Mouse (Mus musculus) adrenal gland, adult (tissue): ENCODE data around the gene Galnt2.

ENCODE experiments used
- DNase-seq, 2 experiments: peaks; one replicate each; pipeline ENCODE4 v3.0.0; 2022 to 2023; ENCODE audit warnings: low spot score in 1 of 2; ENCODE audit not compliant: inconsistent age in 2 of 2

The Galnt2 gene

GRCm38 (mm10) chr8:124289481-124290050 is 58.4 kb downstream of the Galnt2 start:
- no peak for DNase-seq

DNA sequence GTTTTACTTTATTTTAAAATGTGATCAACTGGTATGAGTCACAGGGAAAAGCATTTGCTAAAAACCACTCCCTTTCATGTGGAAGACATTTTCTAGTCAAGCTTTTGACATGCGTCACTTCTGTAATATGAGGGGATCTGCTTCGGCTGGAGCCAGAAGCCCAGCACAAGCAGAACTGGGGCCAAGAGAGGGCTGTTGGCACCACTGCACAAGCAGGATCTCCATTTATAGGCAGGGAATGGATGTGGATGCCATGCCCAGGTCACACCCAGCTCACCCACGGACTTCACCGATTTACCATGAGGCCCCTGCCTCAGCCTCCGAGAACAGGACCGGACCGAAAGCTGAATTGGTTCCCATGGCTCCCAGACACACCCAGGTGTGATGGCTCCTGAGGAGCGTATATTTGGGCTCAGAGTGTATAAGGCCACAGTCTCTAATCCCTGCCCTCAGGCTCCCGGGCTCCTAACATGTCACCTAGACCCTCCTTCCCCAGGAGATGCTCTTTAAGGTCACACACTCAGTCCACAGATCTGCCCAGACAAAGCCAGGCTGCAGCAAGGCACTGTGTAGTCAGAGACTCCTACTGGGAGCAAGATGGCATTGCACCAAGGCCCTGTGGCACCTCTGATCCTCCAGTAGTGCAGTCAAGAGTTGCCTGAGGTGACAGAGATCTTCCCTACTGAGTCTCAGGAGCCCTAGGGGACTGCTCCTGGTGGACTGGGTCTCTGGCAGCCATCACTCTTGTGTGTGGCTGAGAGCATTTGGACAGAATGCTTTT is 59.9 kb downstream of the Galnt2 start:
- peak in 1 of 2 experiments; percentile 67 for DNase-seq

GRCm38 (mm10) chr8:124291693-124292092 is 60.5 kb downstream of the Galnt2 start:
- no peak for DNase-seq

DNA sequence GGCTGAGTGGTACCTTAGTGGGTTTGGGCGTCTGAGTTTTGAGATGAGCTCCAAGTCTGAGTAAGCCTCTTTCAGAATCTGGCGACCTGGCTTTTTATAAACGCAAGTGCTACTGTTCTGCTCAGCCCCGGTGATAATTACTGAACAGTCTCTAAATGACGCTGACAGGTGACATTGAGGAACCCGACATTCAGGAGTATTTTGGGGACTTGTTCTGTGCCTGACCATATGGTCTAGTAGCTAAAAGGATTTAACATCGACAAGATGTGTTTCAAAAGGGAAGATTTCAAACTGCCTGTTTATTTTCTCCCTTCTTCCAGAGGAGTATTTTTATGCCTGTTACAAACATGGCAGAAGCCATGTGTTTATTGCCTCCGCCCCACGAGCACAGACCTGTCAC is 61.8 kb downstream of the Galnt2 start:
- no peak for DNase-seq

DNA sequence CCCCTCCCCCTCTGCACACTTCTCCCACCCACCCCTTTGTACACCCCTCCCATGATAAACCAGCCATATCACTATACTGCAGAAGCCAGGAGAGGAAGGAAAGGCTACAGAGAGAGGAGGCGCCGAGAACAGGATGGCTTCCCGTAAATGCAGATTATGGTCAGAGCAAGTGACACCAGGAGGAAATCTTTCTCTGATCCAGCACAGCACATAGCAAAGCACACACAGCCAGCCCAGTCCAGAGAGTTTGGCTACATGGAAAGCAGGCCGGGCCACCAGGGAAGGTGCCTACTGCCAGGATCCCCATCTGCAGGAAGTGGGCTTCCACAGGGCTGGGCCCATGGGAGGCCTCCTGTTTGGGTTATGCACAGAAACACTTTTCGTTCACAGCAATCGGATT is 63.2 kb downstream of the Galnt2 start:
- DNase-seq = no peak

GRCm38 (mm10) chr8:124294900-124295299 is 63.7 kb downstream of the Galnt2 start:
- DNase-seq = peak in 1 of 2 experiments; percentile 57

- peak in 1 of 2 experiments; percentile 54 for DNase-seq
These were observed 64.2 kb downstream of the Galnt2 start for GRCm38 (mm10) chr8:124295357-124295756.

DNA sequence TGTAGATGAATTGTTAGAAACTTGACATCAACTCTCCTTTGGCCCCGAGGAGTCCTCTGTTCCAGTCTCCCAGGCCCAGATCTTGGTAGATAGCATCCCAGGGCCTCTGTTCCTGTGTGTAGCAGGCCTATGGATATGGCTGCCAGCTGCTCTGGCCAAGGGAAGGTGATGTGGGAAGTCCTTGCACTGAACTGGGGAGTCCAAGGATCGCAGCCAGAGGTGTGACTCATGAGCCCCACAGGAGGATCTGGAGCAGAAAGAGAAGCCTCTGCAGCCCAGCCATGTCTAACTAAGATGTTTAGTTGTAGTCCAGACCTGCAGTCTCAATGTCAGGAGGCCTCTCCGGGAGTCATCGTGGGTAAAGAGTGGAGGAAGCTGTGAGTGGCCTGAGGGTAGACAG is 70.3 kb downstream of the Galnt2 start:
- DNase-seq = peak; percentile 37 to 69

GRCm38 (mm10) chr8:124301935-124302555 is 70.9 kb downstream of the Galnt2 start:
- no peak for DNase-seq

GRCm38 (mm10) chr8:124303211-124303902 is 72.2 kb downstream of the Galnt2 start:
- no peak for DNase-seq

- DNase-seq = no peak
These were observed 73.0 kb downstream of the Galnt2 start for GRCm38 (mm10) chr8:124304141-124304540.

- no peak for DNase-seq
These were observed 75.4 kb downstream of the Galnt2 start for GRCm38 (mm10) chr8:124306574-124306973.

DNA sequence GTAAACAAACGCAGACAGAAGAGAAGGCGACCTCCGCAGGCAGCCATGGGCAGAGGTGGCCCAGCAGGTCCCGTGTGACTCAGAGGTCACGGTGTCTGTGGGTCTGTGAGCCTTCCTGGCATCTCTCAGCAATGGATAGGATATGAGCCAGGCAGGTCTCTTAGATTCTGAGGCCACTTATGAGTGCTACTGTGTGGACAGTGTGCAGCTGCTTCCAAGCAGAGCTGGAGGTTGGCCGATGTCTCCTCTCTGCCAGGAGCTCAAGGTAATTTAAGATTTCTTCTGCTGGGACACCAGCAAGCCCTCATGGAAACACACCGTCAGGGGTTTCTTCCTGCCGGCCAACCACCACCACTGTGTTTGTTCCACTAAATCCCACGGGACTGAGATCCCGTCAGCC is 76.5 kb downstream of the Galnt2 start:
- no peak for DNase-seq

- peak in 1 of 2 experiments; percentile 71 for DNase-seq
These were observed 79.3 kb downstream of the Galnt2 start for GRCm38 (mm10) chr8:124310509-124310908.

- no peak for DNase-seq
These were observed 79.9 kb downstream of the Galnt2 start for GRCm38 (mm10) chr8:124311111-124311510.

- no peak for DNase-seq
These were observed 80.5 kb downstream of the Galnt2 start for GRCm38 (mm10) chr8:124311723-124312122.

DNA sequence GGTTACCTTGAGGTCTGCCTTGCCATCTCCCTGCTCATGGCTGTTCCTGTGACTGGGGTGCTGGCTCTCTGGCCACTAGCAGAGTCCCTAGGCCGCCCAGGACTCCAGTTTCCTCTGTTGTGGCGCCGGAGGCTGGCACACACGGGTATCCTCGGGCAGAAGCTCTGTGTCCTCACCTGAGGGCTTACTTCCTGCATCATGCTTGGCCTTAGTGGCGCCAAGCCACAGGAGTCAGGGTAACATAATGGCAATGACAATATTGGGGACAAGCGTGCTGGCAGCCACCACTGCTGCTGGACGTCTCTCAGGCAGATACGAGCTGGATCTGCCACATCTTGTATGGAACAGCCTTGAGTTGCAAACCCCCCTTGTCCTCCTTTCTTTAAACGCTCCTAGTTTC is 81.0 kb downstream of the Galnt2 start:
- no peak for DNase-seq

DNA sequence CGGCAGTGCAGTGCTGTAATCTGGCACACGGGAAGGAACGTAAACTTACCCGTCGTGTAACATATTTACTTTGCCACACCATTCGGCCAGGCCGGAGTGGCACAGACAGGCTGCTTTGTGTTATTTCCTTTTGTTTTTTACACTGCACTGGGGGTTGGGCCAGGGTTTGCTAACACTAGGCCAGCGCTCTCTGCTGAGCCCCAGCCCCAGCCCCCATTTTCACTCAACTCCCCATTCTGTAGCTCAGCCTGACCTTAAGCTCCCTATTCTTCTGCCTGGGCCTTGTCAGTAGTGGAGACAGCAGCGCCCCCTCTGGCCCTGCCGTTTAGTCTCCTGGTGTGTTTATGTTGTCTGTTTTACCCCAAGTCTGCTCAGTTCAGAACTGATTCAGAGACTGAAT is 83.6 kb downstream of the Galnt2 start:
- no peak for DNase-seq

GRCm38 (mm10) chr8:124316466-124317136 is 85.4 kb downstream of the Galnt2 start:
- DNase-seq = peak; percentile 75 to 76

GRCm38 (mm10) chr8:124317191-124317682 is 86.0 kb downstream of the Galnt2 start:
- DNase-seq = no peak

DNA sequence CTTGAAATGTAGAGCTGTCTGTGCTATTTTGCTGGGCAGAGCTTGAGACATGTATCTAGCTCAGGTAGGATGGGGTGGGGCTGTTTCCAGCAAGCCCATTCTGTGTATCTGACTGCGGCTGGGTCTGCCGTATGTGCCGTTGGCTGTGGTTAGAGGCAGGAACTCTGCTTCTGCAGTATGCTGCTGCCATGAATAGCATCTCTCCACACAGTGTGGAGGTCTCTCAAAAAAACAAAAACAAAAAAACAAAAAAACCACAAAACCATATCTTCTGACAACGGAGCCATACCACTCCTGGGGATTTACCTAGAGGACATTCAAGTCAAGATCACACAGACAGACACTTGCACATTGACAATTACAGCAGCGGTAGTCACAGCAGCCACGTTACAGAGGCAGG is 86.6 kb downstream of the Galnt2 start:
- no peak for DNase-seq
